Mouse (Mus musculus) myocyte (in vitro differentiated cells): Measurements from ENCODE around the gene Palm3. TPM values are rescaled to one million over a fixed set of nuclear protein-coding genes. Genes with fewer than 3 reads are reported as not detected.
A peak's percentile ranks its signal among the peaks of the same experiment; 100 is the strongest.

Experiments used
- H3K27me3 ChIP-seq: one replicate; pipeline ENCODE4 v1.6.1; 2011; ENCODE audit not compliant: control insufficient read depth, insufficient read depth, insufficient read length
- H3K36me3 ChIP-seq: one replicate; pipeline ENCODE4 v1.6.1; 2011; ENCODE audit not compliant: control insufficient read depth, insufficient read depth
- H3K4me2 ChIP-seq: one replicate; pipeline ENCODE4 v1.6.1; 2011; ENCODE audit warnings: low read depth, control low read depth
- H3K4me3 ChIP-seq: one replicate; pipeline ENCODE4 v1.5.1; 2011; ENCODE audit warnings: mild to moderate bottlenecking, control low read depth, moderate library complexity
- H3K79me2 ChIP-seq: one replicate; pipeline ENCODE4 v1.6.1; 2011; ENCODE audit not compliant: control insufficient read depth, insufficient read depth
- H3ac ChIP-seq: one replicate; pipeline ENCODE4 v1.6.1; 2011; ENCODE audit not compliant: control insufficient read depth, insufficient read length
- CEBPB ChIP-seq: IDR thresholded peaks from 2 replicates; pipeline ENCODE4 v1.6.1; 2011; ENCODE audit warnings: mild to moderate bottlenecking, moderate library complexity; ENCODE audit not compliant: poor library complexity, insufficient read depth, severe bottlenecking
- E2F4 ChIP-seq: IDR thresholded peaks from one replicate; pipeline ENCODE4 v1.6.1; 2011; ENCODE audit warnings: mild to moderate bottlenecking, control low read depth, moderate library complexity; ENCODE audit not compliant: insufficient read depth
- MAX ChIP-seq: IDR thresholded peaks from one replicate; pipeline ENCODE4 v1.6.1; 2011; ENCODE audit warnings: low read depth, mild to moderate bottlenecking, control low read depth
- MYOD1 ChIP-seq, 3 experiments: IDR thresholded peaks; one replicate each; pipeline ENCODE4 v1.6.1; 2011; ENCODE audit warnings: control low read depth in 2 of 3, low read depth in 2 of 3, mild to moderate bottlenecking in 2 of 3, moderate library complexity in 1 of 3; ENCODE audit not compliant: insufficient read length in 2 of 3, control insufficient read depth in 1 of 3
- MYOG ChIP-seq, 3 experiments: IDR thresholded peaks; one replicate each; pipeline ENCODE4 v1.6.1; 2011; ENCODE audit warnings: control low read depth in 2 of 3, low read depth in 2 of 3, mild to moderate bottlenecking in 2 of 3; ENCODE audit not compliant: insufficient read length in 2 of 3, control insufficient read depth in 1 of 3, insufficient read depth in 1 of 3
- POLR2A ChIP-seq: IDR thresholded peaks from one replicate; pipeline ENCODE4 v1.6.1; 2011; ENCODE audit warnings: low read depth, mild to moderate bottlenecking, control low read depth, moderate library complexity; ENCODE audit not compliant: insufficient read length
- POLR2AphosphoS2 ChIP-seq: IDR thresholded peaks from one replicate; pipeline ENCODE4 v1.6.1; 2011; ENCODE audit warnings: low read depth, control low read depth; ENCODE audit not compliant: insufficient read length
- REST ChIP-seq: IDR thresholded peaks from one replicate; pipeline ENCODE4 v1.6.1; 2011; ENCODE audit warnings: mild to moderate bottlenecking, control low read depth, moderate library complexity; ENCODE audit not compliant: insufficient read depth, insufficient read length
- SRF ChIP-seq: IDR thresholded peaks from one replicate; pipeline ENCODE4 v1.6.1; 2011; ENCODE audit warnings: low read depth; ENCODE audit not compliant: control insufficient read depth, insufficient read length
- TCF12 ChIP-seq: IDR thresholded peaks from one replicate; pipeline ENCODE4 v1.6.1; 2011; ENCODE audit warnings: mild to moderate bottlenecking, control low read depth; ENCODE audit not compliant: poor library complexity, insufficient read depth, severe bottlenecking
- TCF3 ChIP-seq: IDR thresholded peaks from one replicate; pipeline ENCODE4 v1.6.1; 2011; ENCODE audit warnings: low read depth, control low read depth; ENCODE audit not compliant: insufficient read length
- USF1 ChIP-seq: IDR thresholded peaks from one replicate; pipeline ENCODE4 v1.6.1; 2011; ENCODE audit warnings: low read depth, mild to moderate bottlenecking, control low read depth, moderate library complexity
- polyA plus RNA-seq: library from polyadenylated mRNA; unstranded; fragments of >200 nt; fragmentation: generic; extraction: Trizol; gene quantifications from one replicate; pipeline ENCODE4 v1.2.1, GENCODE M21; 2012; ENCODE audit warnings: missing spikeins

Gene Palm3
- polyA plus RNA-seq, 1 experiment, result 4.9 TPM

DNA sequence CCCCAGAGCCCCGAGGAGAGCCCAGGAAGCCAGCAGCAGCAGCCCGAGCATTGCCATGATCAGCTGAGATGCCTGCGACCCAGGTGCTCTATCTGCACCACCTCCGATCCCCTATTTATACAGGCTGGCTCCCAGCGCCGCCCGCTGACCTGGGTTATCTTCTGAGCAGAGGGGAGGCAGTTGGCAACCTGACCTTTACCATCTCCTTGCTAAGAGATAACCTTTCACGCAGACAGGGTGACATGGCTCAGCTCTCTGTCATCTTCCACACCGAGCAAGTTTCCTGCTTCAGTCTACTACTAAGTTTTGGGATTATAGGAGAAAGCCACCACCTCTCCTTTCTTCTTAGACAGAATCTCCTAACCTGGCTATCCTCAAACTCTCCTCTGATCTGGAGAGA lies 23.6 kb downstream of the Palm3 start, which contains the start of gene Rln3:
Gene Rln3 (minus strand): TSS at position 101 of the 400 bp plus-strand sequence.
- H3K4me3 ChIP-seq, result no peak within 1 kb of the TSS
- TF ChIP-seq USF1 (no peak), SRF (no peak), MYOG (IDR thresholded peaks at IDR 0.05; ENCODE audit: control insufficient read depth in 1 of 3, insufficient read depth in 1 of 3, insufficient read length in 2 of 3, low read depth in 2 of 3) (no peak), TCF12 (no peak), MYOD1 (IDR thresholded peaks at IDR 0.05; ENCODE audit: control insufficient read depth in 1 of 3, insufficient read length in 2 of 3, low read depth in 2 of 3) (no peak), POLR2A (no peak), REST (no peak), MAX (no peak), CEBPB (no peak), E2F4 (no peak)
- no peaks in the 10 kb centered on the region for H3K36me3 ChIP-seq
- no peaks in the 10 kb centered on the region for H3K79me2 ChIP-seq
- no peaks in the 10 kb centered on the region for H3K27me3 ChIP-seq
- no peak within 1 kb of the TSS for H3K4me2 ChIP-seq
- no peak within 1 kb of the TSS for H3ac ChIP-seq

DNA sequence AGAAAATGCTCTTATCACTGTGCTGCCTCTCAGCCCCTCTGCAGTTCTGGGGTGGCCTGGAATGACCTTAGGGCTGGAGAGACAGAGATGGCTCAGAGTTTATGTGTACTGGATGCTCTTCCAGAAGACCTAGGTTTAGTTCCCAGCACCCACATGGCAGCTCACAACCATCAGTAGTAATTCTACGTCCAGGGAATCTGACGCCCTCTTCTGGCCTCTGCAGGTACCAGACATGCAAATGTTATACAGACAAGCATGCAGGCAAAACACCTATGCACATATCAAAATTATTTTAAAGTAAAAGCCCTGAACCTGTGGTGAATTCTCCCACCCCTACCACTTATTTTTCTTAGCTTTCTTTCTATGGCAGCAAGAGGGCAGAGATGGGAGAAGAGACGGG lies 25.2 kb downstream of the Palm3 start:
- no peak overlapping the region for H3K4me3 ChIP-seq
- TF ChIP-seq MYOG (IDR thresholded peaks at IDR 0.05; ENCODE audit: control insufficient read depth in 1 of 3, insufficient read depth in 1 of 3, insufficient read length in 2 of 3, low read depth in 2 of 3) (no peak), POLR2A (no peak), REST (no peak), MYOD1 (IDR thresholded peaks at IDR 0.05; ENCODE audit: control insufficient read depth in 1 of 3, insufficient read length in 2 of 3, low read depth in 2 of 3) (no peak), USF1 (no peak), POLR2AphosphoS2 (no peak), TCF12 (no peak), TCF3 (no peak), CEBPB (no peak)
- H3K79me2 ChIP-seq, result no peaks in the 10 kb centered on the region
- no peaks in the 10 kb centered on the region for H3K36me3 ChIP-seq
- no peak overlapping the region for H3ac ChIP-seq
- H3K27me3 ChIP-seq, result no peaks in the 10 kb centered on the region
- no peak overlapping the region for H3K4me2 ChIP-seq

DNA sequence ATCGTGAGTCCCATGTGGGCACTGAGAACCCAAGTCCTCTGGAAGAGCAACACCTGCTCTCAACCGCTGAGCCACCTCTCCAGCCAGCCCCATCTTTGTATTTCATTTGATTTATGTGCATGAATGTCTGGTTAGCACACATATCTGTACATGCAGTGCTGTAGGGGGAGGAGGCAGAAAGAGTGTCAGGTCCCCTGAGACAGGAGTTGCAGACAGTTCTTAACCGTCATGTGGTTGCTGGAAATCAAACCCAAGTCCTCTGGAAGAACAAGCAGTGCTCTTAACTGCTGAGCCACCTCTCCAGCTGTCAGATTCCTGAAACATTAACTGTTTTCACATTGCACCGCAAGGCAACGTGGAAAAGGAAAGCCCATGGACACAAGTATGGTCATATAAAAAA lies 26.9 kb downstream of the Palm3 start:
- Histone ChIP-seq H3K4me3 (no peak overlapping the region), H3K27me3 (no peaks in the 10 kb centered on the region), H3K79me2 (no peaks in the 10 kb centered on the region), H3K4me2 (no peak overlapping the region), H3K36me3 (no peaks in the 10 kb centered on the region), H3ac (no peak overlapping the region)
- no peak for TF ChIP-seq E2F4
- peak in 1 of 3 experiments; percentile 24 for TF ChIP-seq MYOD1 (IDR thresholded peaks at IDR 0.05; ENCODE audit: control insufficient read depth in 1 of 3, insufficient read length in 2 of 3, low read depth in 2 of 3)

DNA sequence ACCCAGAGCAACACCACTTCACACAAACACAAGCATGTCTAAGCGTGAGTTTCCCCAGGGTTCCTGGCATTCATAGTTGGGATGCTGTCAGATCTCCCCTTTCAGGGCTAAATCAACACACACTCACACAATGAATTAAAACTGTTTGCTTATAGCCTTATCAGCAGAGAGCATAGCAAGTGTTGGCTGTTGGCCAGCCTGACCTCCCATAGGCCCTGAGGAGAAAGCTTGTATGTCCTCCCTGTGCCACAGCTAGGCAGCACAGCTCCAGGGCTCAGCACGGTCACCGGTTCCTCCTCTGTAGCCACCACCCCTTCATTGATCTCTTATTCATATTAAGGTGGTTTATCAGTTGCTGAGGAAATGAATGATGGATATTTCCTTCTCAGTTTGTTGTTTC lies 31.5 kb downstream of the Palm3 start:
- TF ChIP-seq MYOG (IDR thresholded peaks at IDR 0.05; ENCODE audit: control insufficient read depth in 1 of 3, insufficient read depth in 1 of 3, insufficient read length in 2 of 3, low read depth in 2 of 3) (no peak), REST (no peak)
- Histone ChIP-seq H3K36me3 (no peaks in the 10 kb centered on the region), H3ac (no peak overlapping the region), H3K4me3 (no peak overlapping the region), H3K4me2 (no peak overlapping the region), H3K79me2 (no peaks in the 10 kb centered on the region), H3K27me3 (no peaks in the 10 kb centered on the region)

DNA sequence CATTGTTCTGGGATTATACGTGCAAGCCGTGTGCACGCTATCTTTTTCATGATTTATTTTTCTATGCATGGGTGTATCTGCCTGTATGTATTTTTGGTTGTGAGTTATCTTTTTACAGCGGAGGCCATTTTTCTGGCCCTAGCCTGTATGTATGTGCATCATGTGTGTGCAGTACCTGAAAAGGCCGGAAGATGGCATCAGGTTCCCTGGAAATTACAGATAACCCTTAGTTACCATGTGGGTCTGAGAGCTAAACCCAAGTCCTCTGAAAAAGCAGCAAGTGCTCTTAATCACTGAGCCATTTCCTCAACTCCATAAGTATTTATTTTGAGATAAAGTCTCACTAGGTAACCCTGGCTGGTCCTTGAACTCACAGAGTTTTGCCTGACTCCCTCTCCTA lies 32.0 kb downstream of the Palm3 start:
- H3K79me2 ChIP-seq, result no peaks in the 10 kb centered on the region
- TF ChIP-seq MYOD1 (IDR thresholded peaks at IDR 0.05; ENCODE audit: control insufficient read depth in 1 of 3, insufficient read length in 2 of 3, low read depth in 2 of 3), result no peak
- TF ChIP-seq MYOG (IDR thresholded peaks at IDR 0.05; ENCODE audit: control insufficient read depth in 1 of 3, insufficient read depth in 1 of 3, insufficient read length in 2 of 3, low read depth in 2 of 3), result no peak
- no peak for TF ChIP-seq TCF12
- TF ChIP-seq POLR2A, result no peak
- no peak for TF ChIP-seq CEBPB
- no peak for TF ChIP-seq USF1
- H3K4me2 ChIP-seq, result no peak overlapping the region
- H3K4me3 ChIP-seq, result no peak overlapping the region
- no peaks in the 10 kb centered on the region for H3K27me3 ChIP-seq
- H3ac ChIP-seq, result no peak overlapping the region
- no peaks in the 10 kb centered on the region for H3K36me3 ChIP-seq

DNA sequence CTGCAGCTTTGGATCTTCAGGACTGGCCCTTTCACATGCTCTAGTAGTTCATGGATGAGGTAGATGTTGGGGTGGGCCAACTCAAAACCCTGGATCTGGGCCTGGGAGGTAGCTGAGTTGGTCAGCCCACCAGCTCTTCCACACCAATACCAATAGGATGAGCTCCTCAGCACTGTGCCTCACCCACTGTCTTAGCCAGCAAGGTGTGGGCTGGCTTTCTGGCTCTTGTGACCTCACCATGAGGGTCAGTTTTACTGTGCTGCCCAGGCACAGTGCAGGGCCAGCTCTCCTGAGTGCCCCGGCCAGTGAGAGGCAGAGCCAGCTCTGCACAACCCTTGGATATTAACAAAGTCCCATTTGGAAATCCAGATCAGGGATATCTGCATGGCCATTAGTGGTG lies 36.6 kb downstream of the Palm3 start:
- Histone ChIP-seq H3K4me3 (no peak overlapping the region), H3K27me3 (no peaks in the 10 kb centered on the region), H3ac (no peak overlapping the region), H3K36me3 (no peaks in the 10 kb centered on the region), H3K79me2 (no peaks in the 10 kb centered on the region), H3K4me2 (no peak overlapping the region)
- no peak for TF ChIP-seq POLR2A
